34 mouse cellular contexts compared by ENCODE assay signal in the genomic region with DNA sequence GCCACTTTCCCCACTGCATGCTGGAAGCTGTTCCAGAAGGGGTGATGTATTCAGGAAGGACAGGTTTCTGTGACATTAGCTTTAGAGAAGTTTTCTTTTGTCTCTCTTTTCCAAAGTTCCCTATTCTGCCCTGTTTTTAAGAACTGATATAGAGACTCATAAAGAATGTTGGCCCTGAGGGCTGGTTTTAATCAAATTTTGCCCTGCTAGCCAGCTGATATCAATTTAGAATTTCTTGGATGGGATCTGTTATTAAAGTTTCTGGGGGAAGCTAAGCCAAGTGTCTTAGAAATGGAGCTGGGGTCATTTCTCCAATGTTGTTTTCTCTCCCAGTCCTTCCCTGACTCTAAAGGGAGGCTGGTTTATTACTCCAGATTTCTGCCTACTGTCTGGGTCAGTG. TPM values are rescaled to one million over a fixed set of nuclear protein-coding genes. Genes with fewer than 3 reads are reported as not detected.
DNase-seq lines count a peak whose midpoint lies in the region; ATAC-seq lines count a peak whose summit lies in the region.
"Had no signal": no experiment of that assay in that cellular context is flagged by ENCODE, and none has a peak within 500 bp of the region (broad histone marks: within the 10 kb centered on the region; RNA-seq: fewer than 3 reads in every experiment).

No protein-coding gene starts in this region.

- H3K9ac ChIP-seq in forebrain, embryonic 12.5 days, result no peak overlapping the region
- H3K9ac ChIP-seq in forebrain, embryonic 13.5 days, result no peak overlapping the region
- H3K9ac ChIP-seq in embryonic facial prominence, embryonic 13.5 days, result no peak overlapping the region
- no peak overlapping the region for H3K9ac ChIP-seq in limb, embryonic 15.5 days
- H3K9ac ChIP-seq: embryonic facial prominence, embryonic 12.5 days; hindbrain, embryonic 14.5 days had no signal

- H3K4me2 ChIP-seq in forebrain, embryonic 12.5 days, result no peak overlapping the region
- no peak overlapping the region for H3K4me2 ChIP-seq in forebrain, embryonic 13.5 days
- H3K4me2 ChIP-seq in embryonic facial prominence, embryonic 13.5 days, result no peak overlapping the region
- no peak overlapping the region for H3K4me2 ChIP-seq in limb, embryonic 15.5 days
- H3K4me2 ChIP-seq: embryonic facial prominence, embryonic 12.5 days; heart, embryonic 11.5 days; hindbrain, embryonic 14.5 days had no signal

- H3K9me3 ChIP-seq in forebrain, embryonic 12.5 days, result no peaks in the 10 kb centered on the region
- no peaks in the 10 kb centered on the region for H3K9me3 ChIP-seq in forebrain, embryonic 13.5 days (replicated peaks)
- H3K9me3 ChIP-seq in embryonic facial prominence, embryonic 13.5 days, result no peaks in the 10 kb centered on the region
- H3K9me3 ChIP-seq in limb, embryonic 15.5 days, result no peaks in the 10 kb centered on the region
- H3K9me3 ChIP-seq: embryonic facial prominence, embryonic 12.5 days; hindbrain, embryonic 10.5 days had no signal

- no peak for ATAC-seq in forebrain, embryonic 12.5 days (ENCODE audit: low FRiP score)
- no peak for ATAC-seq in forebrain, embryonic 13.5 days
- no peak for ATAC-seq in embryonic facial prominence, embryonic 13.5 days (ENCODE audit: insufficient number of reproducible peaks, insufficient read depth, low FRiP score, low TSS enrichment, low read depth)
- no peak for ATAC-seq in limb, embryonic 15.5 days (ENCODE audit: insufficient number of reproducible peaks, low FRiP score, low TSS enrichment, low read depth)
- ATAC-seq: forebrain, embryonic 16.5 days; hindbrain, postnatal 0 days; inflammation-experienced regulatory T-cells, adult 6 months; intestine, embryonic 16.5 days had no signal

- H3K27me3 ChIP-seq in forebrain, embryonic 12.5 days, result no peaks in the 10 kb centered on the region
- H3K27me3 ChIP-seq in forebrain, embryonic 13.5 days, result no peaks in the 10 kb centered on the region
- no peaks in the 10 kb centered on the region for H3K27me3 ChIP-seq in embryonic facial prominence, embryonic 13.5 days
- H3K27me3 ChIP-seq in limb, embryonic 15.5 days, result no peaks in the 10 kb centered on the region
- H3K27me3 ChIP-seq: CH12.LX; embryonic facial prominence, embryonic 12.5 days had no signal

- H3K4me3 ChIP-seq in forebrain, embryonic 12.5 days (replicated peaks), result no peak overlapping the region
- no peak overlapping the region for H3K4me3 ChIP-seq in forebrain, embryonic 13.5 days
- no peak overlapping the region for H3K4me3 ChIP-seq in embryonic facial prominence, embryonic 13.5 days
- no peak overlapping the region for H3K4me3 ChIP-seq in limb, embryonic 15.5 days
- H3K4me3 ChIP-seq: embryonic facial prominence, embryonic 12.5 days; gastrocnemius, adult 2 months; hindbrain, embryonic 10.5 days had no signal

- H3K36me3 ChIP-seq in forebrain, embryonic 12.5 days (replicated peaks), result no peaks in the 10 kb centered on the region
- no peaks in the 10 kb centered on the region for H3K36me3 ChIP-seq in forebrain, embryonic 13.5 days (ENCODE audit: poor library complexity, severe bottlenecking)
- H3K36me3 ChIP-seq in embryonic facial prominence, embryonic 13.5 days, result no peaks in the 10 kb centered on the region
- no peaks in the 10 kb centered on the region for H3K36me3 ChIP-seq in limb, embryonic 15.5 days
- H3K36me3 ChIP-seq: embryonic facial prominence, embryonic 12.5 days; G1E; hindbrain, embryonic 10.5 days had no signal

- no peaks in the 10 kb centered on the region for H3K4me1 ChIP-seq in forebrain, embryonic 12.5 days
- no peaks in the 10 kb centered on the region for H3K4me1 ChIP-seq in forebrain, embryonic 13.5 days
- H3K4me1 ChIP-seq in embryonic facial prominence, embryonic 13.5 days, result peaks cover 10% of the 10 kb centered on the region; the same call in 1 of the 2 replicates
- no peaks in the 10 kb centered on the region for H3K4me1 ChIP-seq in limb, embryonic 15.5 days

- peak; percentile 23 for DNase-seq in forelimb bud, embryonic 11.5 days (ENCODE audit: low read depth, low spot score)
- no peak for DNase-seq in adrenal gland, postnatal 10 days
- DNase-seq in adrenal gland, adult 2 months, result no peak
- DNase-seq: adrenal gland, adult 8-10 months; adrenal gland, postnatal 36 days; B cell, adult 2 months; cerebellum, adult 11 months; cerebellum, adult 2 months; cerebellum, postnatal 10 days; cerebellum, postnatal 36 days; embryo, embryonic 11 days; gastrocnemius, adult 2 months; gastrocnemius, postnatal 14 days; heart, adult 11 months; heart, postnatal 36 days; kidney, adult 18-20 months had no signal

- 0 out of 2 replicates have a peak overlapping the region, but pooled peaks have one; percentile 8 for H3K27ac ChIP-seq in forebrain, embryonic 12.5 days
- no peak overlapping the region for H3K27ac ChIP-seq in forebrain, embryonic 13.5 days
- H3K27ac ChIP-seq in embryonic facial prominence, embryonic 13.5 days, result 0 out of 2 replicates have a peak overlapping the region, but pooled peaks have one; percentile 51
- peak overlapping the region; percentile 73 for H3K27ac ChIP-seq in limb, embryonic 15.5 days
- H3K27ac ChIP-seq: embryonic facial prominence, embryonic 12.5 days; gastrocnemius, adult 2 months; hindbrain, embryonic 10.5 days; hindbrain, embryonic 14.5 days; hindbrain, postnatal 0 days had no signal

RNA-seq across cellular contexts. Expression of gene Samd3, which starts 38.7 kb away (rescaled TPM):
- 19.9 and 20.3 TPM in 2 replicates for polyA plus RNA-seq in forebrain, embryonic 12.5 days (2016; fragmentation: Nextera tagmentation; extraction: Ambion mirVana)
- polyA plus RNA-seq in forebrain, embryonic 13.5 days (2015; fragmentation: Nextera tagmentation; extraction: Ambion mirVana), result 10.6 and 20.5 TPM in 2 replicates
- polyA plus RNA-seq in embryonic facial prominence, embryonic 13.5 days (2015; fragmentation: Nextera tagmentation; extraction: Ambion mirVana), result 0.15 TPM in 1 of 2 replicates, not detected in the other
- 0.08 TPM in 1 of 2 replicates, not detected in the other for polyA plus RNA-seq in limb, embryonic 15.5 days (2015; fragmentation: Nextera tagmentation; extraction: Ambion mirVana)
- total RNA-seq in adrenal gland, postnatal 10 days (2021), result not detected
- not detected for total RNA-seq in adrenal gland, adult 2 months (2021)
- 0.07 TPM in 1 of 2 replicates, not detected in the other for polyA plus RNA-seq in adrenal gland, adult 2 months (2012; rRNA removed)
- total RNA-seq: adrenal gland, postnatal 36 days; CH12.LX; G1E; gastrocnemius, adult 2 months; gastrocnemius, postnatal 14 days; gastrocnemius, postnatal 4 days; heart, adult 8-10 months; heart, postnatal 36 days had no signal
- polyA plus RNA-seq: G1E; heart, embryonic 11.5 days; heart, embryonic 14.5 days; heart, postnatal 0 days; intestine, embryonic 16.5 days had no signal

Comparison
In these comparisons a context has a peak if more than half of its experiments do, and no peak if none do; other contexts are left out.
1. RNA of gene Samd3, which starts 38.7 kb away (polyA plus RNA-seq): 19.9 to 20.3 TPM in forebrain, embryonic 12.5 days and 10.6 to 20.5 TPM in forebrain, embryonic 13.5 days; 0.15 TPM in embryonic facial prominence, embryonic 13.5 days, 0.08 TPM in limb, embryonic 15.5 days and 0.07 TPM in adrenal gland, adult 2 months; every median in the first group is over 10 times any median in the second.